ENCODE assay signal across 8 mouse cellular contexts in the genomic region with DNA sequence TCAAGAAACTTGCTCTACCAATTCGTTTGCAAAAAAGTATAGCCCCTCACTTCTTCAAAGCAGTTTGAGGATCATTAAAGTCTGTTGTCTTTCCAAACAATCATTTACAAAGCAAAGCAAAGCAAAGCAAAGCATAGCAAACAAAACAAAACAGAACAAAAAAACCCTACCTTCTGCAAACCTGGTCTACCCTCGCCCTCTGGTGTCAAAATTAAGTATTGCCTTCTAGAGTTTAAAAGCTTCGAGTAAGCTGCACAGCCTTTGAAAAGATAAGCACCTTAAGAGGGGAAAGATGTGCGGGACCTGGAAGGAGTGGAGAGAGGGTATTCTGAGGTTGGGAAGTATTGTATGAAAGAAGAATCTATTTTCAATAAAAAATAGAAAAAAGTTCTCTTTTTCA. TPM values are rescaled to one million over a fixed set of nuclear protein-coding genes. Genes with fewer than 3 reads are reported as not detected.
DNase-seq lines count a peak whose midpoint lies in the region.

No protein-coding gene starts in this region.

- DNase-seq in cerebellum, postnatal 14 days: peak; percentile 34 to 58
- DNase-seq in cerebellum, postnatal 4 days (ENCODE audit: low spot score in 2 of 2): no peak
- DNase-seq in left cerebral cortex, postnatal 14 days (ENCODE audit: low spot score in 2 of 2): peak; percentile 18 to 51
- no peak for DNase-seq in left cerebral cortex, adult 8-10 months (ENCODE audit: low spot score in 2 of 2)
- DNase-seq in MEL-GATA-1-ER (ENCODE audit: extremely low read depth, low read depth): peak; percentile 43
- peak; percentile 16 for DNase-seq in lung, postnatal 14 days
- DNase-seq in left cerebral cortex, postnatal 10 days (ENCODE audit: extremely low spot score in 1 of 2, low spot score in 2 of 2): no peak
- DNase-seq in gastrocnemius, adult 18-20 months (ENCODE audit: low spot score): no peak

- intact Hi-C loops in left cerebral cortex, postnatal 14 days (cut with DNase I): no loop called here
- intact Hi-C loops in left cerebral cortex, postnatal 10 days (cut with DNase I): no loop called here

RNA-seq across cellular contexts. Expression of a gene that starts 14.4 kb away (rescaled TPM):
- under 1 TPM; 0.80 to 0.92 TPM for total RNA-seq in left cerebral cortex, postnatal 14 days (2021)
- total RNA-seq in left cerebral cortex, adult 8-10 months (2022): under 1 TPM; 0.53 to 0.76 (median 0.68) TPM
- 1 to 10 TPM in 1 of 2 experiments, under 1 TPM in 1; 0.92 to 1.2 TPM for total RNA-seq in left cerebral cortex, postnatal 10 days (2021)
- under 1 TPM; 0.11 to 0.52 TPM for total RNA-seq in gastrocnemius, adult 18-20 months (2021)

Comparison
In these comparisons a context has a peak if more than half of its experiments do, and no peak if none do; other contexts are left out.
1. DNase-seq: peak in cerebellum, postnatal 14 days (2 of 2), left cerebral cortex, postnatal 14 days (2 of 2), MEL-GATA-1-ER (single experiment) and lung, postnatal 14 days (single experiment); none in cerebellum, postnatal 4 days (0 of 2), left cerebral cortex, adult 8-10 months (0 of 2), left cerebral cortex, postnatal 10 days (0 of 2) and gastrocnemius, adult 18-20 months (single experiment).